Mouse (Mus musculus): Measurements from ENCODE around the gene Atp5d.
A peak's percentile ranks its signal among the peaks of the same experiment; 100 is the strongest.

DNA sequence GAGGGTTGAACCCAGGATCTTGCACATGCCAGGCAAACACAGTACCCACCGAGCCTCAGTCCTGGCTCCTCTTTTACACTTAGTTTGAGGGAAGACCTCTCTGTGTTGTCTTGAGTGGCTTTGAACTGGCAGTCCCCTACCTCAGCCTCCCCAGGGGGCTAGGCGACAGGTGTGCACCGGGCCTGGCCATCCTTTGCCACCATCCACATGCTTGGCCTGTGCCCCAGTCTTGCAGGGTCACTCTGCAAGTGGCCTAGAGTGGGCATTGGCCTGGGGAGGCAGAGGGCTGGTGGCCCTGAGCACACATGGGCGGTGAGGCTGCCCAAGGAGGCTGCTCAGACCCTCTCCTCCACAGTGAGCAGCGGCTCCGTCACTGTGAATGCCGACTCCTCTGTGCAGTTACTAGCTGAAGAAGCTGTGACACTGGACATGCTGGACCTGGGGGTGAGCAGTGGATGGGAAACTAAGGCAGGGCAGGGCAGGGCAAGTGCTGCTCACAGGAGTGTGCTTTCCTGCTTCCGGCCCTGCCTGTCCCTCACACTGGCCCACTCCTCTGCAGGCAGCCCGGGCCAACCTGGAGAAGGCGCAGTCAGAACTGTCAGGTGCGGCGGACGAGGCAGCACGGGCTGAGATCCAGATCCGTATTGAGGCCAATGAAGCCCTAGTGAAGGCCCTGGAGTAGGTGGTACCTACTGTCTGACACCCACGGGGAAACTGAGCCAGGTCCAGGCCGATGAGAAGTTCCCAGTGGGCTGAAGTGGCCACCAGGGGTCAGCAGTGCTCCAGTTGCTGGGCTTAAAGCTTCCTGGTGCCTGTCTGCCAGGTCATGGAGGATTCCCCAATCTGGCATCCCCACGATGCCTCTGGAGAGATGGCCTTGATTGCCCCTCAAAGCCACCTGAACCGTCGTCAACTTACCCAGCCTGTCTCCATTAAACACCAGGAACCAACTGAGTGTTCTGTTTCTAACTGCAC lies 6.7 kb downstream of the Atp5d start:
- no peak for TF ChIP-seq MAX (IDR thresholded peaks at IDR 0.05; ENCODE audit: low read depth)
- TF ChIP-seq POLR2A (IDR thresholded peaks at IDR 0.05; ENCODE audit: insufficient read length, low read depth), result peak; percentile 41
- TF ChIP-seq USF1 (IDR thresholded peaks at IDR 0.05; ENCODE audit: low read depth), result no peak
- peak; percentile 13 for TF ChIP-seq SRF (IDR thresholded peaks at IDR 0.05; ENCODE audit: control insufficient read depth, insufficient read length, low read depth)
- TF ChIP-seq MYOD1 (IDR thresholded peaks at IDR 0.05; ENCODE audit: control insufficient read depth in 1 of 3, insufficient read length in 2 of 3, low read depth in 2 of 3), result peak in 1 of 3 experiments; percentile 31
- TF ChIP-seq E2F4 (IDR thresholded peaks at IDR 0.05; ENCODE audit: insufficient read depth), result no peak
- peak; percentile 31 for TF ChIP-seq POLR2AphosphoS2 (IDR thresholded peaks at IDR 0.05; ENCODE audit: insufficient read length, low read depth)

Data from myocyte (in vitro differentiated cells).